Mouse (Mus musculus): ENCODE data around the gene Cpne7. TPM values are rescaled to one million over a fixed set of nuclear protein-coding genes. Genes with fewer than 3 reads are reported as not detected.

Gene Cpne7
- polyA plus RNA-seq, 1 experiment = not detected

Other genes with a start within 250 kb of the Cpne7 start
- 33.3 and 37.9 TPM in 2 replicates for gene Ankrd11, start 75.1 kb upstream of the Cpne7 start, polyA plus RNA-seq (2012; ENCODE audit: insufficient read depth, insufficient read length, missing spikeins)
- gene Spg7, start 54.4 kb upstream of the Cpne7 start, polyA plus RNA-seq (2012; ENCODE audit: insufficient read depth, insufficient read length, missing spikeins) = 154 and 173 TPM in 2 replicates
- 615 and 813 TPM in 2 replicates for gene Rpl13, start 15.0 kb upstream of the Cpne7 start, polyA plus RNA-seq (2012; ENCODE audit: insufficient read depth, insufficient read length, missing spikeins)
- gene Sult5a1, start 40.9 kb downstream of the Cpne7 start, polyA plus RNA-seq (2012; ENCODE audit: insufficient read depth, insufficient read length, missing spikeins) = 3.4 and 4.3 TPM in 2 replicates
- gene Dpep1, start 68.9 kb downstream of the Cpne7 start, polyA plus RNA-seq (2012; ENCODE audit: insufficient read depth, insufficient read length, missing spikeins) = 29.4 and 31.2 TPM in 2 replicates
- 34.7 and 39.5 TPM in 2 replicates for gene Chmp1a, start 95.4 kb downstream of the Cpne7 start, polyA plus RNA-seq (2012; ENCODE audit: insufficient read depth, insufficient read length, missing spikeins)
- 5.8 TPM in 1 of 2 replicates, not detected in the other for gene Spata33, start 95.5 kb downstream of the Cpne7 start, polyA plus RNA-seq (2012; ENCODE audit: insufficient read depth, insufficient read length, missing spikeins)
- 11.4 and 12.3 TPM in 2 replicates for gene Cdk10, start 107.5 kb downstream of the Cpne7 start, polyA plus RNA-seq (2012; ENCODE audit: insufficient read depth, insufficient read length, missing spikeins)
- 1.4 and 1.9 TPM in 2 replicates for gene Spata2l, start 118.9 kb downstream of the Cpne7 start, polyA plus RNA-seq (2012; ENCODE audit: insufficient read depth, insufficient read length, missing spikeins)
- 3.3 and 7.7 TPM in 2 replicates for gene Zfp276, start 136.8 kb downstream of the Cpne7 start, polyA plus RNA-seq (2012; ENCODE audit: insufficient read depth, insufficient read length, missing spikeins)
- 7.7 and 8.5 TPM in 2 replicates for gene Vps9d1, start 137.0 kb downstream of the Cpne7 start, polyA plus RNA-seq (2012; ENCODE audit: insufficient read depth, insufficient read length, missing spikeins)
- not detected in 2 replicates for gene Fanca, start 201.2 kb downstream of the Cpne7 start, polyA plus RNA-seq (2012; ENCODE audit: insufficient read depth, insufficient read length, missing spikeins)
- not detected in 2 replicates for gene Spire2, start 215.3 kb downstream of the Cpne7 start, polyA plus RNA-seq (2012; ENCODE audit: insufficient read depth, insufficient read length, missing spikeins)